Mouse (Mus musculus): ENCODE data around the gene B4galnt2.

- TF ChIP-seq GATA1 (IDR thresholded peaks at IDR 0.05; ENCODE audit: low read length) (peak; percentile 51; the same call in 1 of the 2 replicates), TAL1 (IDR thresholded peaks at IDR 0.05; ENCODE audit: low read length) (peak; percentile 38; the same call in 1 of the 3 replicates)
Observed at GRCm38 (mm10) chr11:95860071-95860490, 54.6 kb downstream of the B4galnt2 start.

Measured in erythroblast, embryonic 14.5 days (primary cell).